Mouse (Mus musculus) layer of hippocampus, postnatal 36 days (tissue): ENCODE data around the gene Bcl2l14. TPM values are rescaled to one million over a fixed set of nuclear protein-coding genes. Genes with fewer than 3 reads are reported as not detected.

Source experiments
- DNase-seq, 2 experiments: peaks; one replicate each; pipeline ENCODE4 v3.0.0; 2022
- total RNA-seq, 2 experiments: library from RNA; stranded (reverse); gene quantifications; 2 replicates each; pipeline ENCODE4 v1.2.3; 2021

Bcl2l14 gene
- total RNA-seq, 2 experiments from 2014 or later: not detected

DNA sequence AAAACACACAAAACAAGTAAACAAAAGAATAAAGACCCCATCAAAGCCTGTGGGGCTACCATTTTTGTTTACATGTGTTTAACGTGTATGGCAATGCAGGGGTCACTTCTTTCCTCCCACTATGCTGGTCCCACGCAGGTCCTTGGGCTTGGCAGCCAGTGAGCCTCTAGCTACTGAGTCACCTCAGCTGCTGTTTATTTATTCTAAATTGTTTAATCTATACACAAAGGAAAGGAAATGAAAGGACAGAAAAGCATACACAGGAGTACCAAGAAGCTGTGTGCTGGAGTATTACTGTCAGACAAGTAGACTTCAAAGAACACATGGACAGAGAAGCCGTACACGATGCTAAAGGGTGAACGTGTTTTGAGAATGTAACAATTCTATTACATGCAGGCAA is 47.8 kb downstream of the Bcl2l14 start:
- DNase-seq: no peak

- no peak for DNase-seq
Measured at GRCm38 (mm10) chr6:134448451-134448850, 52.3 kb downstream of the Bcl2l14 start.

GRCm38 (mm10) chr6:134449958-134450357 is 53.8 kb downstream of the Bcl2l14 start:
- DNase-seq: no peak

DNA sequence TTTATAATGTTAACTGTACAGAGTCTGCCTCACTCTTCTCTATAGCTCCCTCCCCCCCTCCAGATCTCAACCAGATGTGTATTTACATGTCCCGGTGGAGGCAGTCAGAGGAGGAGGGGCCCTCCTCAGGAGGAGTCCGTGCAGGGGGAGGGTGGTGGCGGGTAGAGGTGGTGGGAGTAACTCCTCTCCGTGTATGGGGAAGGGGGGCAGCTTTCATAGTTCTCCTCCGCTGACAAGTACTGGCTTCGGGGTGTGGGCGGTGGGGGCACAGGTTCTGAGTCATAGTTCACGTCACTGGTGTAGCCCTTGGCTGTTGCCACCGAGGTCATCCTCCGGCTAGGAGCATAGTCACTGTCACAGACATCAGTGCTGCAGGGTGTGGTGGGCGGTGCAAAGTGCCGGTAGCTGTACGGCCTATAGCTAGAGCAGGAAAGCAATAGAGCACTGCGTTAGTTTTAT is 54.6 kb downstream of the Bcl2l14 start:
- no peak for DNase-seq

DNA sequence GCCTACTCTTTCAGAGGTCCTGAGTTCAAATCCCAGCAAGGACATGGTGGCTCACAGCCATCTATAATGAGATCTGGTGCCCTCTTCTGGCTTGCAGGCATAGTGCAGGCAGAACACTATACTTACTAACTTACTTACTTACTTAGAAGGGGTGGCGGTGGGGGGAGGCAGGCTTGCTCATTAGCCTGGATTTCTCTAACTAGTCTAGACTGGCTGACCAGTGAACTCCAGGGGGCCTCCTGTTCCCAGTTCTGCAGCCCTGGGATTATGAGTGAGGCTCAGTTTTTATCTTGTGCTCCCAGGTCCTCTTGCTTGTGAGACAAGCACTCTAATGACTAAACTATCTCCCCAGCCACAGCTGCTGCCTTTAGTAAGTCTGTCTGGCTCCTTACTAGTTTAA is 58.0 kb downstream of the Bcl2l14 start:
- DNase-seq: no peak

DNA sequence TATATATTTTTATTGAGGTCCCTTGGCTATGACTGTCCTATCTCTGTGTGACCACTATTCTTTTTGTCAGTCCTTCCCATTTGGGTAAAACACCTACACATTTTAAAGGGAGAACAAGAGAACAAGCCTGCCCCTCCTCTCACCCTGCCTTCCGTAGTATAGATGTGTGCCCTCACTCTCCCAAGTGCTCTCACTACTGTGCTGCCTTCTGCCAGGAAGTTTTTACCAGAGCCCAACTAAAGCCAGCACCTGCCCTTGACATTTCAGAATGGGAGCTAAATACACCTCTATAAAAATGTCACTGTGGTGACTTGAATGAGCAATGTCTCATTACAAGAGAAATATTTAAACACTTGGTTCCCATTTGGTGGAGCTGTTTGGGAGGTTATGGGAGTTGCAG is 62.3 kb downstream of the Bcl2l14 start:
- no peak for DNase-seq

- DNase-seq: no peak
Measured at GRCm38 (mm10) chr6:134461175-134461574, 65.1 kb downstream of the Bcl2l14 start.

DNA sequence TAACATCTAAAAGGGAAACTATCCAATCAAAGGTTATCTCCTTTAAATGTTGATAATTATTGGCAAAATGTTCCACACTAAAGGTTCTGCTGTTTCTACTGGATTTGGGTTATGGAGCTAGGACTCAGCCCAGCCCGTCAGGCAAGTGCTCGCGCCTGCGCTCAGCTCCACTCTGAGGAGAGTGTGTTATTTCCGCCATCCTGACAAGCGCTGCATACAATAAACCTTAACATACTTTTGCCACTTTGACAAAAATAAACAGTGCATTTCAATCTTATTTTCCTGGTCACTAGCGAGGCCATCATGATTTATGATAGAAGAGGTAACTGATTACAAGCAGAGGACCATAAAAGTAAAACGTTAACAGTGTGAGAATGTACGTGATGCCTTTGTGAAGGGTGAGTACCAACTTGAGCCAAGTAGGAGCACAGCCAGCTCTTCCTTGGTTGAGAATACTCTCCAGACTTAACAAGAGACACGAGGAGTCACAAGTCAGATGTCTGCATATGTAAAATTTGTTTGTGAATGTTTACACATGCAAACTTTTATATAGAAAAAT is 70.6 kb downstream of the Bcl2l14 start:
- no peak for DNase-seq

DNA sequence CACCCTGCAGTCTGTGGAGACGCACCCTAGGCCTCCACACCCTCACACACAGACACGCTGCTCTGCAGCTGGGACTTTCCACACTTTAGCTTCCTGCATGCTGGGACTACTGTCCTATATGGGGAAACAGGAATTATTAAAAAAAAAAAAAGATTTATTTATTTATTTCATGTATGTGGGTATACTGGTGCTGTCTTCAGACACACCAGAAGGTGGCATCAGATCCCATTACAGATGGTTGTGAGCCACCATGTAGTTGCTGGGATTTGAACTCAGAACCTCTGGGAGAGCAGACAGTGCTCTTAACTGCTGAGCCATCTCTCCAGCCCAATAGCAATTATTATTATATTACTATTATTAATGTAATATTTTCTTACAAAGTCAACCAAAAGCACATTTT is 73.2 kb downstream of the Bcl2l14 start:
- no peak for DNase-seq

DNA sequence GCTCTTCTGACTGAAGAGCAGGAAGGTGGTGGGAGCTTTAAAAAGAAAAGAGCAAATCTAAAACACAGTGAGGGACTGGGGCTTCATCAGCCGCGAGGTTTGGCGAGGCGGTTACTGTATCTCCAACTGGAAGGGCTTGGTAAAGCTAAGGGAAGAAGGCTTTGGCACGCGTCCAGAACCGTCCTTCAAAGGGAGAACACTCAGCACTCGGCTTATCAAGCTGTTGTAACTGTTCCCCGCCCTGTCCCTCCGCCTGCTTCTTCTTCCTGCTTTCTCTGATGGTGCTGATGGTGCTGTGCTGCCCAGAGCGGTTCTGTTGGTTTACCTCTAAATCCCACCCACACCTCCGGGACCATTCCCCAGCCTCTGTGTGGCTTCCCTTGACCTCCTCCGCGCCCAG is 74.7 kb downstream of the Bcl2l14 start:
- DNase-seq: peak; percentile 39 to 48

- no peak for DNase-seq
Measured at GRCm38 (mm10) chr6:134473143-134473561, 77.0 kb downstream of the Bcl2l14 start.

DNA sequence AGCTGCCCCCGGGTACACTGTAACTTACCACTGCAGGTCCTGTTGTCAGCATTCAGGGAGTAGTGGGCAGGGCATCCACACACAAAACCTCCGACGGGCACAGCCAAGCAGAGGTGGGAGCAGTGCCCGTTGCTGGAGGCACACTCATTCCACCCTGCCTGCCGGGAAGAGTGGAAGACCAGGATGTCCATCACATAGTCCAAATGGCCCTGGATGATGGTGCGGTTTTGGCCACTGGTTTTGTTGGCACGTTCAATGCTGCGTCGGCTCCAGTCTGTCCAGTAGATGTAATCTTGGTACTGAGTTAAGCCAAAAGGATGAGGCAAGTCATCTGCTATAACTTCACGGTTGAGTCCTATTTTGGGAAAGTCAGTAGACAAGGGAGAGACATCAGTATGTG is 83.4 kb downstream of the Bcl2l14 start:
- DNase-seq: no peak

- no peak for DNase-seq
Measured at GRCm38 (mm10) chr6:134486318-134486717, 90.2 kb downstream of the Bcl2l14 start.

Other genes starting within 250 kb of the Bcl2l14 start
- gene Lrp6, start 170.6 kb downstream of the Bcl2l14 start, total RNA-seq: 10 to 100 TPM; 50.5 to 54.8 TPM
- gene Mansc1, start 236.2 kb downstream of the Bcl2l14 start, total RNA-seq: 1 to 10 TPM; 8.0 to 8.1 TPM
- gene Borcs5, start 243.2 kb downstream of the Bcl2l14 start, total RNA-seq: 10 to 100 TPM; 37.2 to 40.1 TPM